Mouse (Mus musculus): ENCODE results near the gene Zfand6.

DNA sequence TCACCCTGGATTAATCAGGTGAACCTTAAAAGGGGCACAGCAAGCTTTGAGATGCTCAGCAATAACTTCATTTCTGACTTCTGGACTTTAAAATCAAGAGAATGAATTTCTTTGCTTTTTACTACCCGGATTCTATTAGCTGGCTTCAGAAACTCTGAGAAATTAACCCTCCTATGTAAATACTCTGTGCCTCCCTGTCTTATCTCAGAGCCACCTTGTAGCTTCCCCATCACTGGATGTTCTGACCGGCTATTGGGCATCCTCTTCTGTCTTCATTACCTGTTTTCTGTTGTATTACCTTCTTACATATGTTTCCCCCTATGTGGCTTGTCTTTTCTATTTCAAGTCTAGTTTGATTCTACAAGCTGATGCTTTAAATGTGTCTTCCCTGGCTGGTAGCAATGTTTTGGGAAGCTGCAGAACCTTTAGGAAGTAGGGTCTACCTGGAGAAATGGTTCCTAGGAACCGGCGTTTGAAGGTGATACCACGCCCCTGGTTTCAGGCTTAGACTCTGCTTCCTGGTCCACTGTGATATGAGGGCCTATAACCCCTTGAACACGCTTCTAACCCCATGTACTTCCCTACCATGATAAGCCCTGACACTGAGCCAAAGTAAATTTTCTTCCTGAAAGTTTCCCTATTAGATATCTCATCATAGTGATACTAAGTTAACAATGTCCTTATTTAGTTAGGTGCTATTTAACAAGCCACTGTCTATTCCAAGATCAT is 46.3 kb downstream of the Zfand6 start:
- TF ChIP-seq CTCF (conservative IDR thresholded peaks at IDR 0.05; ENCODE audit: low read length): no peak
- TF ChIP-seq POU5F1 (IDR thresholded peaks at IDR 0.05; ENCODE audit: borderline replicate concordance, low read length): no peak
- no peak for TF ChIP-seq NANOG (IDR thresholded peaks at IDR 0.05; ENCODE audit: borderline replicate concordance, low read length)
